Mouse (Mus musculus) ES-Bruce4 (cell line): ENCODE measurements at regions not wholly inside any gene's neighbourhood (a gene's known extent, or its start where the extent isn't known, plus 50 kb on each side); places are given as distances from the start of the nearest gene placed in this dataset.

ENCODE experiments used
- H3K27ac ChIP-seq: 2 replicates; pipeline ENCODE4 v1.5.1; 2012; ENCODE audit warnings: low read length, inconsistent platforms; ENCODE audit not compliant: insufficient read depth
- H3K27me3 ChIP-seq: 2 replicates; pipeline ENCODE4 v1.6.1; 2012; ENCODE audit warnings: mild to moderate bottlenecking, low read length, inconsistent platforms; ENCODE audit not compliant: control insufficient read depth, poor library complexity, insufficient read depth, severe bottlenecking
- H3K36me3 ChIP-seq: 2 replicates; pipeline ENCODE4 v1.6.1; 2012; ENCODE audit warnings: inconsistent platforms, mild to moderate bottlenecking, low read length, moderate library complexity; ENCODE audit not compliant: control insufficient read depth, poor library complexity, insufficient read depth, severe bottlenecking
- H3K4me1 ChIP-seq: one replicate; pipeline ENCODE4 v1.8.1; 2011; ENCODE audit warnings: low read length; ENCODE audit not compliant: control insufficient read depth, insufficient read depth
- H3K4me3 ChIP-seq: 2 replicates; pipeline ENCODE4 v1.5.1; 2011; ENCODE audit warnings: low read depth, mild to moderate bottlenecking, low read length
- H3K9ac ChIP-seq: 2 replicates; pipeline ENCODE4 v1.6.1; 2012; ENCODE audit warnings: low read depth, mild to moderate bottlenecking, inconsistent platforms; ENCODE audit not compliant: poor library complexity, severe bottlenecking
- H3K9me3 ChIP-seq: replicated peaks from 2 replicates; pipeline ENCODE4 v1.6.1; 2012; ENCODE audit warnings: mild to moderate bottlenecking, low read length, inconsistent platforms; ENCODE audit not compliant: control insufficient read depth, poor library complexity, insufficient read depth, severe bottlenecking
- CTCF ChIP-seq: IDR thresholded peaks from one replicate; pipeline ENCODE4 v1.8.1; 2011; ENCODE audit warnings: low read depth, low read length
- EP300 ChIP-seq: IDR thresholded peaks from 2 replicates; pipeline ENCODE4 v1.6.1; 2011; ENCODE audit warnings: low read depth, low read length; ENCODE audit not compliant: insufficient read depth
- POLR2A ChIP-seq: IDR thresholded peaks from one replicate; pipeline ENCODE4 v1.8.1; 2011; ENCODE audit warnings: low read length; ENCODE audit not compliant: insufficient read depth

- Histone ChIP-seq H3K9ac (no peak overlapping the region), H3K4me1 (no peaks in the 10 kb centered on the region), H3K4me3 (no peak overlapping the region), H3K27me3 (no peaks in the 10 kb centered on the region), H3K27ac (no peak overlapping the region), H3K9me3 (no peaks in the 10 kb centered on the region), H3K36me3 (no peaks in the 10 kb centered on the region)
- TF ChIP-seq CTCF (no peak), EP300 (no peak), POLR2A (no peak)
Measured at GRCm38 (mm10) chr6:51010536-51010935, 356.3 kb upstream of the Npvf start.

GRCm38 (mm10) chr6:51012086-51012830 is 358.0 kb upstream of the Npvf start:
- Histone ChIP-seq H3K27ac (no peak overlapping the region), H3K36me3 (no peaks in the 10 kb centered on the region), H3K9ac (no peak overlapping the region), H3K4me1 (no peaks in the 10 kb centered on the region), H3K27me3 (no peaks in the 10 kb centered on the region), H3K9me3 (no peaks in the 10 kb centered on the region), H3K4me3 (no peak overlapping the region)
- TF ChIP-seq POLR2A (no peak), CTCF (no peak), EP300 (no peak)

- no peaks in the 10 kb centered on the region for H3K36me3 ChIP-seq
- no peak overlapping the region for H3K9ac ChIP-seq
- H3K27ac ChIP-seq: no peak overlapping the region
- no peaks in the 10 kb centered on the region for H3K4me1 ChIP-seq
- H3K9me3 ChIP-seq: no peaks in the 10 kb centered on the region
- H3K27me3 ChIP-seq: no peaks in the 10 kb centered on the region
- no peak overlapping the region for H3K4me3 ChIP-seq
- TF ChIP-seq CTCF (no peak), EP300 (no peak), POLR2A (no peak)
Measured at GRCm38 (mm10) chr6:51015735-51016134, 361.5 kb upstream of the Npvf start.

GRCm38 (mm10) chr6:51016441-51017070 is 362.3 kb upstream of the Npvf start:
- Histone ChIP-seq H3K9me3 (no peaks in the 10 kb centered on the region), H3K4me3 (no peak overlapping the region), H3K27ac (no peak overlapping the region), H3K27me3 (no peaks in the 10 kb centered on the region), H3K9ac (no peak overlapping the region), H3K4me1 (no peaks in the 10 kb centered on the region), H3K36me3 (no peaks in the 10 kb centered on the region)
- TF ChIP-seq POLR2A (no peak), CTCF (no peak), EP300 (no peak)

GRCm38 (mm10) chr6:51017260-51017999 is 363.2 kb upstream of the Npvf start:
- Histone ChIP-seq H3K36me3 (no peaks in the 10 kb centered on the region), H3K9ac (no peak overlapping the region), H3K27ac (no peak overlapping the region), H3K9me3 (no peaks in the 10 kb centered on the region), H3K4me3 (no peak overlapping the region), H3K4me1 (no peaks in the 10 kb centered on the region), H3K27me3 (no peaks in the 10 kb centered on the region)
- TF ChIP-seq EP300 (no peak), POLR2A (no peak), CTCF (no peak)

GRCm38 (mm10) chr6:51021206-51021605 is 367.0 kb upstream of the Npvf start:
- Histone ChIP-seq H3K36me3 (no peaks in the 10 kb centered on the region), H3K9me3 (no peaks in the 10 kb centered on the region), H3K9ac (no peak overlapping the region), H3K27ac (no peak overlapping the region), H3K27me3 (no peaks in the 10 kb centered on the region; the same call in 1 of the 2 replicates), H3K4me1 (no peaks in the 10 kb centered on the region), H3K4me3 (no peak overlapping the region)
- no peak for TF ChIP-seq CTCF
- TF ChIP-seq POLR2A: no peak
- TF ChIP-seq EP300: no peak
